Mouse (Mus musculus) olfactory bulb, adult 2 months (tissue): Measurements from ENCODE around the gene Rnpep.

ENCODE experiments used
- CTCF ChIP-seq: fragments of 200-500 bp; IDR thresholded peaks from 2 replicates; pipeline ENCODE4 v1.5.1; 2012; ENCODE audit warnings: low read depth, mild to moderate bottlenecking, low read length, moderate library complexity; ENCODE audit not compliant: insufficient read depth
- POLR2A ChIP-seq: fragments of 200-500 bp; IDR thresholded peaks from 2 replicates; pipeline ENCODE4 v1.6.1; 2012; ENCODE audit warnings: mild to moderate bottlenecking, low read depth, low read length, moderate library complexity; ENCODE audit not compliant: insufficient read depth

DNA sequence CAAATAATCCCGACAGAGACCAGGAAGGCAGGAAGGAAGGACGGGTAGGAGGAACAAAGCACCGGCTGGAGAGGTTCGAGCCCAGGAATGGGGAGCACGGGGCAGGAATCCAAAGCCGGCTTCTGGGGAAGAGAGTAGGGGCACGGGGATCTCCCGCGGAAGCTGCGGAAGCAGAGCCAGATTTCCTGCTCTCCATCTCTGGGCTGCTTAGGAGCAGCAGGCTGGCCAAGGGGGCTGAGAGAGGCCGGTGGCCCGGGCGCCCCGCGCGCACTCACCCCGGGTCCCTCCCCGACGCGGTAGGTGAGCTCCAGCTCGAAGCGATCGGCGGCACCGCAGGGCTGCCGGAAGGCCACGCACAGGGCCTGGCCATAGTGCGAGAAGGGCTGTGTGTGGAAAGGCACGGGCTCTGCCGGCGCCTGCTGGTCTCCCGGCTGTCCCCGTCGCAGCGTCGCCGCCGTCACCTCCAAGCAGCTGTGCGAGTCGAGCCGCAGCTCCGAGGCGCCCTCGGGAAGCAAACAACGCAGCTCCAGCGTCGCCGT is 528 bp downstream of the Rnpep start:
- TF ChIP-seq CTCF = no peak
- TF ChIP-seq POLR2A = no peak
